Mouse (Mus musculus) midbrain, embryonic 15.5 days (tissue): Measurements from ENCODE around the gene Cacna1a. TPM values are rescaled to one million over a fixed set of nuclear protein-coding genes. Genes with fewer than 3 reads are reported as not detected.
"Not testable (repeated sequence)": the region's sequence is repeated elsewhere in the genome, so short reads cannot be mapped to it uniquely, and the experiment has no call there.

Experiments
- ATAC-seq: fragments of 200-750 bp; cut with Nextera tagmentation; replicated peaks from 2 replicates; pipeline ENCODE4 v1.8.0; 2017; ENCODE audit warnings: moderate TSS enrichment
- H3K27ac ChIP-seq: fragments of 300-500 bp; sonication (generic); 2 replicates; pipeline ENCODE4 v1.5.1; 2015; ENCODE audit warnings: mild to moderate bottlenecking, inconsistent platforms
- H3K27me3 ChIP-seq: fragments of 300-500 bp; sonication (generic); replicated peaks from 2 replicates; pipeline ENCODE4 v1.6.1; 2015; ENCODE audit warnings: inconsistent platforms
- H3K36me3 ChIP-seq: fragments of 300-500 bp; sonication (generic); replicated peaks from 2 replicates; pipeline ENCODE4 v1.6.1; 2015; ENCODE audit warnings: inconsistent platforms
- H3K4me1 ChIP-seq: fragments of 300-500 bp; sonication (generic); 2 replicates; pipeline ENCODE4 v1.6.1; 2015; ENCODE audit warnings: inconsistent platforms
- H3K4me2 ChIP-seq: fragments of 300-500 bp; sonication (generic); 2 replicates; pipeline ENCODE4 v1.6.1; 2015; ENCODE audit warnings: inconsistent platforms, mild to moderate bottlenecking, moderate library complexity
- H3K4me3 ChIP-seq: fragments of 300-500 bp; sonication (generic); 2 replicates; pipeline ENCODE4 v1.5.1; 2015; ENCODE audit warnings: mild to moderate bottlenecking, inconsistent platforms
- H3K9ac ChIP-seq: fragments of 300-500 bp; sonication (generic); 2 replicates; pipeline ENCODE4 v1.6.1; 2015; ENCODE audit warnings: mild to moderate bottlenecking, inconsistent platforms
- H3K9me3 ChIP-seq: fragments of 300-500 bp; sonication (generic); 2 replicates; pipeline ENCODE4 v1.6.1; 2016; ENCODE audit warnings: inconsistent platforms
- WGBS: fragments of 180-500 bp; shearing (Covaris S2); methylation state at CpG from one replicate; pipeline ENCODE4 v1.1.7; 2015; ENCODE audit warnings: mixed read lengths; 5-methylcytosine and 5-hydroxymethylcytosine counted together
- polyA plus RNA-seq: library from polyadenylated mRNA; unstranded; fragments of >200 nt; fragmentation: Nextera tagmentation; extraction: Ambion mirVana; gene quantifications from 2 replicates; pipeline ENCODE4 v1.2.1, GENCODE M21; 2015

Gene Cacna1a
- polyA plus RNA-seq, 1 experiment from 2014 or later, result 24.8 TPM

DNA sequence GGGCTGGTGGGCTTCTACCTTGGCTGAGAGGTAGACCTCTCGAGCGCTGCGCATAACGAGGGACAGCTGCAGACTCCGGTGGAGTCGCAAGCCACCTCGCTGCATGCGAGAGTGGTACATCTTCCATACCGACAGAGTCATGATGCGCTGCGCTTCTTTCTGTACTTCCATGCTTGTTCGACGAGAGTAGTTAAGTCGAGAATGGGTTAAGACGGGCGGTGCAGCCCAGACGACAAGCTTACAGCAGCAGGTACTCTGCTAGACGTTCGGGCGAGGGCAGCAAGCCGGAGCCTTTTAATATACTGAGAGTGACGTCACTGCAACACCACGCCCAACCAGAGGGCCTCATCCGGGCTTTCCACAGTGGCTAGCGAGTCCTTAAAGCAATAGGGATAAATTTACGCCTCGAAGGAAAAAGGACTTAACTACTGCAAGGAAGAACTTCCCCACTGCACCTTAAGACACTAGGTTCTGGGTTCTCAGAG is 274.4 kb downstream of the Cacna1a start, which contains the start of gene Ier2:
Gene Ier2 (minus strand): TSS at position 272 of the 485 bp plus-strand sequence.
- Histone ChIP-seq H3K27ac (peak within 1 kb of the TSS; percentile 84), H3K27me3 (no peaks in the 10 kb centered on the region; the same call in 1 of the 2 replicates), H3K9ac (peak within 1 kb of the TSS; percentile 45), H3K9me3 (no peaks in the 10 kb centered on the region), H3K4me3 (peak within 1 kb of the TSS; percentile 65), H3K4me1 (peaks cover 55% of the 10 kb centered on the region), H3K36me3 (no peaks in the 10 kb centered on the region), H3K4me2 (peak within 1 kb of the TSS; percentile 73)
- ATAC-seq, result peak; percentile 77
- under 1% methylated on average over 27 of the region's 27 CpGs for WGBS

DNA sequence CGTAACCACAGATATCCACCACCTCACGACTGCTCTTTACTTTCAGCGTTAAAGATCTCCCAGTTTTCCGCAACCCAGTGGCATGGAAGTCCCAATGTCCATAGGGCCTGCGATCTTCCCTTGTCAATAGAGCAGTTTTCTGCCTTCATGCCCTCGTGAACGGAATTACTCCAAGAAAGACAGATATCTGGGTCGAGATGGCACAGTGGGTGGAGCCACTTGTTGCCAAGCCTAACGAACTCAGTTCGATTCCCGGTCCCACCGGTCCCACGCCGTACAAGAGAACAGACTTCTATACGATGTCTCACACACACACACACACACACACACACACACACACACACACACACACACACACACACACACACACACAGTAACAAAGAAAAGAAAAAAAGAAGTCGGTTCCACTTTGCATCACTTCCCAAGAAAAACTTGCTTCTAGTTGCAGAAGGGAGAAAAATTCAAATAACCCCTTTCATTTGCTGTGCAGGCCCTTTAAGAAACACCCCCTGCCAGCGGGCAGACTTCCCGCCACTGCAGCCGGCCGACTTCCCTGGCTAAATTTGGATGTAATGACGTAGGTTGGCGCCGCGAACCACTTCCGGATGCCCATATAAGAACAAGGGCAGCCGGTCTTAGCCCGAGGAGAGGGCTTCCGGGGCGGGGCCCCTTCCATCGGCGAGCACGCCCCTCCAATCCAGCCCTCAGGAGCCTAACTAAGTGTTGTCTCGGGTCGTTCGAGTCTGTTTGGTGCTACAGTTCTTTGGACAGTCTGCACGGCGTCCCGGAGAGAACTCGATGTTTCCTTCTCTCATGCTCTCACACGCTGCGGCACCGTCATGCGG is 275.5 kb downstream of the Cacna1a start:
- no peaks in the 10 kb centered on the region; the same call in 1 of the 2 replicates for H3K27me3 ChIP-seq
- peak overlapping the region; percentile 65 for H3K4me3 ChIP-seq
- WGBS, result 3% methylated on average over 43 of the region's 43 CpGs
- H3K27ac ChIP-seq, result peak overlapping the region; percentile 84
- H3K9ac ChIP-seq, result peak overlapping the region; percentile 67
- peaks cover 55% of the 10 kb centered on the region for H3K4me1 ChIP-seq
- H3K36me3 ChIP-seq, result no peaks in the 10 kb centered on the region
- H3K9me3 ChIP-seq, result no peaks in the 10 kb centered on the region
- H3K4me2 ChIP-seq, result peak overlapping the region; percentile 73
- ATAC-seq, result peak; percentile 81

DNA sequence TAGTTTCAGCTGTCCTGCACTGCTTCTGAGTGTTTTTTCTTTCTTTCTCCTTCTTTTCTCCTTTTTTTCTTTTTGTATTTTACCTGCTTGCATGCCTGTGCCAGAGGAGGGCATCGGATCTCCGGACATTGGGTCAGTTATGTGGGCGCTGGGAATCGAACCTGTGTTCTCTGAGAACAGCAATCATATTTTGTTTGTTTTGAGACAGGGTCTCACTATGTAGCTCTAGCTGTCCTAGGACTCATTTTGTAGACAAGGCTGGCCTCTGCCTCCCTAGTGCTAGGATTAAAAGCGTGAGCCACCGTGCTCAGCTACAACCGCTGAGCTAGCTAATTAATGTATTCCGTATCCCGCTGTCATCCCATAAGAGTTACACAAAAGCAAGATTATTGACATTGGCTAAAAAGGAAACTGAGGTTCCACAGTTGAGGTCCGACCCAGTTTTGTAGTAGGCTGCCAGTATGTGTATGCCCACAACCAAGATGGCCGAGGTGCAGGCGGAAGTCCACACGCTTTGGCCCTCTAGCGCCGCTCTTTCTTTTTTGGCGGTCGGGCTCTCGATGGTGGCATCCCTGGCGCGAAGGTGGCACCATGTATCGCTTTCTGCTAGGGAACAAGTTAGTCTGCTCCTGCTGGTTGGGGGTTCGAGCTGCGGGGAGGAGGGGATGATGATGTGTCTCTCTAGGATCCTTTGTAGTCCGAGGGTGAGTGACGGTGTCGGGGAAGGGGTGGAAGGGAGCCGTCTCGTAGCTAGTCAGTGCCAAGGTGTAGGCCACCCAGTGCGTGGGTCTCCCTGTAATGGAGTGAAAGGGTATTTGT is 276.5 kb downstream of the Cacna1a start:
- Histone ChIP-seq H3K27ac (peak overlapping the region; percentile 84), H3K27me3 (no peaks in the 10 kb centered on the region; the same call in 1 of the 2 replicates), H3K4me3 (peak overlapping the region; percentile 65), H3K9me3 (no peaks in the 10 kb centered on the region), H3K9ac (peak overlapping the region; percentile 67), H3K4me2 (peak overlapping the region; percentile 73), H3K36me3 (no peaks in the 10 kb centered on the region), H3K4me1 (peaks cover 52% of the 10 kb centered on the region)
- ATAC-seq, result peak; percentile 74
- under 1% methylated on average over 29 of the region's 29 CpGs for WGBS

DNA sequence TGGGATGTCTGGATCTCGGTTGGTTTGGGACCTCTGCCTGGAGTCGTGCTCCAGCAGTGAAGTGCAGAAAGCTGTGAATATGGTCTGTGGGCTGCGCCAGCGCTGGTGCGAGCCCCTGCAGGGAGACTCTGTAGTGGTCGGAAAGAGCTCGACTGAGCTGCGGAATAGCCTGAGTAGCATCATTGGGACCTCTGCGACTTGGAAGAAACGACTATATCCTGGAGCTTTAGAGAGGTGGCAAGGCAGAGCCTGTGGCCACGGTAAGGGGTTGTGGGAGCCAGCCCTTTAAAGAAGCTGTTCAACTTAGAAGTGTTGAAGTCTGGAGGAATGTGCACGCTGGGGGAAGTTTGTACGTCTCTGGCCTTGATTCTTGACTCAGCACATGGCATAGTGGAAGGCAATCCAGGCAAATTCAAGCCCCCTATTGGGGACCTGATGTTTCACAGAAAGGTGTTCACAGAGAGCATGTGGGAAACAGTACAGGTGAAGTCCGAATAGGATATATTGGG is 277.2 kb downstream of the Cacna1a start:
- H3K9me3 ChIP-seq, result no peaks in the 10 kb centered on the region
- peaks cover 45% of the 10 kb centered on the region for H3K4me1 ChIP-seq
- peak overlapping the region; percentile 84 for H3K27ac ChIP-seq
- peak overlapping the region; percentile 65 for H3K4me3 ChIP-seq
- no peaks in the 10 kb centered on the region for H3K36me3 ChIP-seq
- 2% methylated on average over 14 of the region's 14 CpGs for whole genome bisulfite sequencing
- H3K27me3 ChIP-seq, result no peaks in the 10 kb centered on the region; the same call in 1 of the 2 replicates
- peak overlapping the region; percentile 73 for H3K4me2 ChIP-seq
- peak overlapping the region; percentile 67 for H3K9ac ChIP-seq
- peak; percentile 13; the same call in 1 of the 2 replicates for ATAC-seq

DNA sequence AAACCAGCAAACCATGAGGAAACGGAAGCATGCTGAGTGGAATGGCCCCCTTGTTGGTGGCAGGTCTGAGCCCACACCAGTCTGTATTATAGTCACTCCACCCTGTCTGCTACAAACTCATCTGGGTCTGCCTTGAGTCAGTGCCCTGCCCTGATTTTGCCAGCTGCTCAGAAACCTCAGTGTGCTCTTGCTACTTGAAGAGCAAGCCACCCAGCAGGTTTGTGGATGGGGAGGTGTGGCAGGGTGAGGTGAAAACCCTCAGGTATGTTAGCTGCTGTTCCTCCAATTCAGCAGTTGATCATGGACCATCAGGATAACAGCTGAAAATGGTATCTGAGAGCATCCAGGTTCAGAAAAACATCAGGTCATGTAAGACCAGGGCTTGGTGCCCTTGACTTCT is 279.8 kb downstream of the Cacna1a start:
- ATAC-seq, result no peak
- H3K9ac ChIP-seq, result no peak overlapping the region
- H3K36me3 ChIP-seq, result no peaks in the 10 kb centered on the region
- WGBS, result 77% methylated on average over 1 of the region's 1 CpGs
- peaks cover 20% of the 10 kb centered on the region for H3K4me1 ChIP-seq
- no peaks in the 10 kb centered on the region for H3K9me3 ChIP-seq
- H3K27ac ChIP-seq, result no peak overlapping the region
- no peaks in the 10 kb centered on the region for H3K27me3 ChIP-seq
- H3K4me3 ChIP-seq, result no peak overlapping the region
- H3K4me2 ChIP-seq, result no peak overlapping the region

DNA sequence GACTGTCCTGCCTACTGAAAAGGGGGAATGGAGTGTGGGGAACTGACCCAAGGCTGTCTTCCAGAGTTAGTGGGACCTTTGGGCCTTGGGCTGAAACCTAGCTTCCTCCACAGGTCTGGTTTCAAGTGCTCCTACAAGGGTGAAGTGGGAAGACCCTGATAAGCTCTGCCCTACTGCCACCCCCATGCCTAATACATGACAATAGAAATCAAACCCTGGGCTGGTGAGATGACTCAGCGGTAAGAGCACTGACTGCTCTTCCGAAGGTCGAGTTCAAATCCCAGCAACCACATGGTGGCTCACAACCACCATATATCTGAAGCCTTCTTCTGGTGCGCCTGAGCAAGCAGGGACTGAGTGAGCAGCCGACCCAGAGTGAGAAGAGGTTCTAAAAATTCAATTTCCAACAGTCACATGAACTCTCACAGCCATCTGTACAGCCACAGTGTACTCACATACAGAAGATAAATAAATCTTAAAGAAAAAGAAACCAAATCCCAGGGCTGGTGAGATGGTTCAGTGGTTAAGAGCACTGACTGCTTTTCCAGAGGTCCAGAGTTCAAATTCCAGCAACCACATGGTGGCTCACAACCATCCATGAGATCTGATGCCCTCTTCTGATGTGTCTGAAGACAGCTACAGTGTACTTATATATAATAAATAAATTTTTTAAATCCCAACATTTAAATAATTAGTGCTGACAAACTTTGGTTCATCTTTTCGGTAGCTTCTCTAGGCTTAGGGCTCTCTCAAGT is 280.7 kb downstream of the Cacna1a start:
- Histone ChIP-seq H3K4me3 (no peak overlapping the region), H3K9me3 (no peaks in the 10 kb centered on the region), H3K9ac (no peak overlapping the region), H3K4me1 (peaks cover 15% of the 10 kb centered on the region), H3K27me3 (no peaks in the 10 kb centered on the region), H3K36me3 (peaks cover 5% of the 10 kb centered on the region; the same call in 1 of the 2 replicates), H3K4me2 (no peak overlapping the region), H3K27ac (no peak overlapping the region)
- WGBS, result 82% methylated on average over 6 of the region's 6 CpGs
- no peak for ATAC-seq

DNA sequence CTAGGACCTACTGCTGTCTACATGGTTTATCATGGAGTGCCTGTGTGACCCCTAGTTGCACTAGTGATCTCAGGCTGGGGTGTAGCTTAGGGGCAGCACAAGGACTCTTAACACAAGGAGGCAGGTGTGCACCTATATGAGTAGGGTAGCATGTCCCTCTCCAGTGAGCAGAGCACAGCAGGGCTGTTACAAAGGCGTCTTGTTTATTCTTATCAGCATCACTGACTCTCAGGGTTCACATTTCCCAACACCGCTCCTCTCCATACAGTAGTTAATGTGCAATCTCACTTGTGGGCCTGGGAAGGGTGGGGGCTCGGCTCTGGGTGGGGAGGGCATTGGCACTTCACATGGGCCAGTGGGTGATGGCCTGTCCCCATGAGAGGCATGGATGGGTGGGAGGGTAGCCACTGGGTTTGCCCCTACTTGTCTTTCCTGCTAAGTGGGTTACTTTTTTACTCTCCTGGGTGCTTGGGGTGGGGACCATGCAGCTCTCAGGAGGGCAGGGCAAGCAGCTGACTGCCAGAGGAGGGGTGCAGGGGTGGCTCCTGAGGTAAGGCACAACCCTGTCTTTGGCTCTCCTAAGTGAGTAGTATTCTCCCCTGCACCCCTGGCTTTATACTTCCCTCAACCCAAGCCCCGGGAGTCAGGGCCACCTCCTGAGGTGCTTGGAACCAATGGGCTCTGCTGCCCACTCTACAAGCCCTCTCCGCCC is 282.2 kb downstream of the Cacna1a start:
- not testable (repeated sequence) for H3K27ac ChIP-seq, H3K4me2 ChIP-seq, H3K4me3 ChIP-seq, H3K27me3 ChIP-seq, H3K9me3 ChIP-seq, ATAC-seq, H3K9ac ChIP-seq
- WGBS, result 96% methylated on average over 5 of the region's 5 CpGs
- Histone ChIP-seq H3K4me1 (peaks cover 12% of the 10 kb centered on the region), H3K36me3 (peaks cover 12% of the 10 kb centered on the region)

DNA sequence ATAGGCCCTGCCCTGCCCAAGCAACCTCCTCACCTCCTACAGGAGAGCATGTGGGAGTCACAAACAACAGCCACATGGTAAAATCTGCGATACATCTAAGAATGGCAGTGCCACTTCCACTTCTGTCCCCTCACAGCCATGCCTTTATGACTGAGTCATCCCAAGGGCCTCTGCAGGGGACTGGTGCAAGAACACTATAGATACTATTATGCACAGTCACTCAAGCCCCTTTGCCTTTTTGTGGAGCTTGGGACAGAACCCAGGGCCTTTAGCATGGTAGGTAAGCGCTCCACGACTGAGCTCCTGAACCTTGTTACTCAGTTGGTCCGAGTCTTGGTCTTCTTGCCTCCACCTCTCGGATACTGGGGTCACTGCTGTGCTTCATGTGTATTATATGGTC is 289.1 kb downstream of the Cacna1a start:
- H3K9me3 ChIP-seq, result no peaks in the 10 kb centered on the region
- no peak overlapping the region for H3K27ac ChIP-seq
- ATAC-seq, result no peak
- 94% methylated on average over 5 of the region's 5 CpGs for WGBS
- H3K4me3 ChIP-seq, result no peak overlapping the region
- H3K4me1 ChIP-seq, result no peaks in the 10 kb centered on the region
- no peak overlapping the region for H3K4me2 ChIP-seq
- peaks cover 17% of the 10 kb centered on the region for H3K36me3 ChIP-seq
- H3K27me3 ChIP-seq, result no peaks in the 10 kb centered on the region
- no peak overlapping the region for H3K9ac ChIP-seq

DNA sequence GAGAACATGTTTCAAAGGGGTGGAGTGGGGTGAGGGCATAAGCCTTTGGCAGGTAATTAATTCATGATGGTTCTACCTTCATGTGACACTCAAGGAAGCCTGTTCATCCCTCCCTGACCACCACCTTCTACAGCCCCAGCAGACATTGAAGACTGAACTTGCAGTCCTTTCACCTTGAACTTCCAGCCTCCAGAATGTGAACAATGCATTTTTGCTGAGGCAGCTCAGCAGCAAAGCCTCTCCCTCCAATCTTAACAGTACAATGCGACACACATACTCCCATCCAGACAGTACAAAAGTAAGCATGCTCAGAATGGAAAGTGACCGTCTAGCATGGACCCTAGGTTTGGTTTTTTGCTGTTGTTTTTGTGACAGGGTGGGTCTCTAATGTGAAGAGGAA is 293.2 kb downstream of the Cacna1a start:
- Histone ChIP-seq H3K4me1 (peaks cover 20% of the 10 kb centered on the region), H3K9ac (no peak overlapping the region), H3K4me2 (no peak overlapping the region), H3K36me3 (0 out of 2 replicates have a peak, but pooled peaks cover 1% of the 10 kb centered on the region), H3K4me3 (no peak overlapping the region), H3K27ac (no peak overlapping the region), H3K27me3 (no peaks in the 10 kb centered on the region), H3K9me3 (no peaks in the 10 kb centered on the region)
- no peak for ATAC-seq
- 83% methylated on average over 2 of the region's 2 CpGs for WGBS

DNA sequence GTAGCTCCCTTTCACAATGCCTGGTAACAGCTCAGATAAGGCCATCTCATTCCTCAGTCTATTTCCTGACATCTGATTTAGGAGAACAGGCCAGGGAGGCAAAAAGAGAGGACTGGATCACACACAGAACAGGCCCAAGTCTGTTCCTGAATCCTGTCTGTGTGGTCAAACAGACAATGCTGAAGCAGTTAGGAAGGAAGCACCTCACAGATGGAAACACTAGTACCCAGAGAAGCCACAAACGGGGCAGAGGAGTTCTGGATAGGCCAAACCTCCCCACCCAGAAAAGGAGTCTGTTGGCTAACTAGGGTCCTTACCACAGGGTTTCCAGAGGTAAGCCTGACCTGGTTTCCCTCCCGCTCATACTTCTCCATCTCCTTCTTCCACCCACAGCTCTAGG is 294.0 kb downstream of the Cacna1a start:
- H3K27me3 ChIP-seq, result no peaks in the 10 kb centered on the region
- no peak overlapping the region for H3K4me2 ChIP-seq
- H3K4me3 ChIP-seq, result no peak overlapping the region
- no peak for ATAC-seq
- WGBS, result 90% methylated on average over 2 of the region's 2 CpGs
- no peak overlapping the region for H3K27ac ChIP-seq
- H3K9me3 ChIP-seq, result no peaks in the 10 kb centered on the region
- H3K36me3 ChIP-seq, result no peaks in the 10 kb centered on the region
- H3K4me1 ChIP-seq, result peaks cover 24% of the 10 kb centered on the region
- no peak overlapping the region for H3K9ac ChIP-seq

DNA sequence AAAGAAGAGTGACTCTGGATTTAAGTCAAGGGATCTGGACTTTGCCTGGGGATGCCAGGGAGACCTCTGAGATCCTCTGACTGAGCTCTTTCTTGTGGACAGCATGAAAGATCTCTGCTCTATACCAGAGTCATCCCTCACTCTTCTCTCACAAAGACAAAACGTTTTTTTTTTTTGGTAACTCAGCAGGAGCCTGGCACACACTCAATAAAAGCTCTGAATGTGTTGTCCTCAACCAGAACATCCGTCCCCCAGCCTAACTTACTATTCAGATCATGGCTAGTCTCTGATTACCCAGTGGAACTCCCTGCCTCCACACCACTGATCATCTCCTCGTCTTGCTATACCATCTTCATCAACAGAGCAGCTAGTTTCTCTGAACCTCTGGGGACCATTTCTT is 296.3 kb downstream of the Cacna1a start:
- H3K9ac ChIP-seq, result no peak overlapping the region
- WGBS, result 41% methylated on average over 3 of the region's 3 CpGs
- H3K9me3 ChIP-seq, result no peaks in the 10 kb centered on the region
- peaks cover 37% of the 10 kb centered on the region for H3K4me1 ChIP-seq
- no peak overlapping the region for H3K4me3 ChIP-seq
- no peak overlapping the region for H3K4me2 ChIP-seq
- H3K27ac ChIP-seq, result no peak overlapping the region
- no peak for ATAC-seq
- H3K36me3 ChIP-seq, result no peaks in the 10 kb centered on the region
- no peaks in the 10 kb centered on the region for H3K27me3 ChIP-seq
